Mouse (Mus musculus) skeletal muscle tissue, adult 2 months (tissue): ENCODE data around the gene Gm3015.
"Not testable (repeated sequence)": the region's sequence is repeated elsewhere in the genome, so short reads cannot be mapped to it uniquely, and the experiment has no call there.

ENCODE experiments used
- DNase-seq: peaks from one replicate; pipeline ENCODE4 v3.0.0-alpha.2; 2012; ENCODE audit warnings: low read depth, low spot score

The Gm3015 gene

DNA sequence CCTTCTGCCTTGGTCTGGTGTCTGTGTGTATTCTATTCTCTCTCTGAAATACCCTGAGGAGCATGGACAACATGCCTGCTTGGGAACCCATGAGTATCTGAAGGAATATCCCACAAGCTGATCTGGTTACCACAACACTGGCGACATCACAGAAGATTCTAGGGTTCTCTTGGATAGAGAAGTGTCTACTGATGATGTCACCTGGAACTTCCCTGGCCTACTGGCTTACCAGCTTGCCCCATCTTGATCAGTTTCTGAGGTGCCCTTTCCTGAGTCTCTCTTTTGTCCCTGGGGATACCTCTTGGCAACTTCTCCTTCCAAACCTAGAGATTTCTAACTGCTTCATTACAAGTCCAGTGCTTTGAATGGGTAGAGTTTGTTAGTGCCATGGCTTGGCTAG is at the start of gene Gm3015:
Gene Gm3015 (minus strand): TSS at position 101 of the 400 bp plus-strand sequence.
- DNase-seq = not testable (repeated sequence)

DNA sequence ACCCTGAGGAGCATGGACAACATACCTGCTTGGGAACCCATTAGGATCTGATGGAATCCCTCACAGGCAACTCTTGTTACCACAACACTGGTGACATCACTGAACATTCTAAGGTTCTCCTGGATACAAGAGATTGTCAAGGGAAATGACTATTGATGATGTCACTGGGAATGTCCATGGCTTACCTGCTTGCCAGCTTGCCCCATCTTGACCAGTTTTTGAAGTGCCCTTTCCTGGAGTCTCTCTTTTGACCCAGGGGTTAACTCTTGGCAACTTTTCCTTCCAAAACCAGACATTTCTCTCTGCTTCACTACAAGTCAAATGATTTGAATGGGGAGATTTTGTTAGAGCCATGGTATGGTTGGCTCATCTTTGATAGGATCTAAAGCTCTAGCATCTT is 29.3 kb upstream of the Gm3015 start, which contains the start of gene Gm10377:
Gene Gm10377 (minus strand): TSS at position 101 of the 400 bp plus-strand sequence.
- DNase-seq = not testable (repeated sequence)
